Mouse (Mus musculus) liver, adult 2 months (tissue): ENCODE results near the gene Tbck. TPM values are rescaled to one million over a fixed set of nuclear protein-coding genes. Genes with fewer than 3 reads are reported as not detected.

Source experiments
- DNase-seq: peaks from one replicate; pipeline ENCODE4 v3.0.0-alpha.2; 2011; ENCODE audit warnings: low read depth, low spot score; ENCODE audit errors: extremely low read depth
- H3K27ac ChIP-seq: fragments of 200-500 bp; replicated peaks from 2 replicates; pipeline ENCODE4 v1.5.1; 2012; ENCODE audit warnings: low read depth, mild to moderate bottlenecking, control low read depth, inconsistent platforms, low read length; ENCODE audit not compliant: insufficient read depth
- H3K27me3 ChIP-seq: fragments of 200-500 bp; 2 replicates; pipeline ENCODE4 v1.6.1; 2012; ENCODE audit warnings: mild to moderate bottlenecking, moderate library complexity, low read length, inconsistent platforms; ENCODE audit not compliant: control insufficient read depth, insufficient read depth
- H3K36me3 ChIP-seq: fragments of 200-500 bp; 2 replicates; pipeline ENCODE4 v1.6.1; 2012; ENCODE audit warnings: low read length, inconsistent platforms; ENCODE audit not compliant: control insufficient read depth, insufficient read depth
- H3K4me1 ChIP-seq: fragments of 200-500 bp; 2 replicates; pipeline ENCODE4 v1.6.1; 2011; ENCODE audit warnings: low read length; ENCODE audit not compliant: control insufficient read depth, insufficient read depth
- H3K4me3 ChIP-seq: fragments of 200-500 bp; 2 replicates; pipeline ENCODE4 v1.5.1; 2011; ENCODE audit warnings: low read depth, mild to moderate bottlenecking, control low read depth, low read length, moderate library complexity; ENCODE audit not compliant: insufficient read depth
- H3K79me2 ChIP-seq: fragments of 200-500 bp; 2 replicates; pipeline ENCODE4 v1.6.1; 2012; ENCODE audit warnings: inconsistent platforms, mild to moderate bottlenecking, low read length, moderate library complexity; ENCODE audit not compliant: control insufficient read depth, insufficient read depth
- H3K9ac ChIP-seq: fragments of 200-500 bp; 2 replicates; pipeline ENCODE4 v1.6.1; 2012; ENCODE audit warnings: low read depth, mild to moderate bottlenecking, control low read depth, inconsistent platforms, low read length
- CTCF ChIP-seq: fragments of 200-500 bp; IDR thresholded peaks from 2 replicates; pipeline ENCODE4 v1.5.1; 2011; ENCODE audit warnings: low read depth, low read length, control low read depth
- POLR2A ChIP-seq: fragments of 200-500 bp; IDR thresholded peaks from 2 replicates; pipeline ENCODE4 v1.6.1; 2011; ENCODE audit warnings: low read length, control low read depth; ENCODE audit not compliant: insufficient read depth; ENCODE audit errors: extremely low read depth
- WGBS: fragments of 180-500 bp; shearing (Covaris S2); methylation state at CpG from one replicate; pipeline ENCODE4 v1.1.7; 2018; 5-methylcytosine and 5-hydroxymethylcytosine counted together
- polyA plus RNA-seq: library from polyadenylated mRNA; depleted of rRNA; stranded (reverse); fragments of >200 nt; gene quantifications from 2 replicates; pipeline ENCODE4 v1.2.3, GENCODE M21; 2012
- total RNA-seq: library from RNA; depleted of rRNA; stranded (reverse); fragments of >200 nt; gene quantifications from 2 replicates; pipeline ENCODE4 v1.2.3, GENCODE M21; 2014

The Tbck gene
- total and polyA plus RNA-seq, 2 experiments, result 2.5 to 10.7 TPM

GRCm38 (mm10) chr3:132787775-132788174 is 103.8 kb downstream of the Tbck start:
- H3K4me1 ChIP-seq, result no peaks in the 10 kb centered on the region
- H3K27me3 ChIP-seq, result no peaks in the 10 kb centered on the region
- TF ChIP-seq POLR2A, result no peak
- TF ChIP-seq CTCF, result no peak
- H3K79me2 ChIP-seq, result peaks cover 3% of the 10 kb centered on the region; the same call in 1 of the 2 replicates
- H3K36me3 ChIP-seq, result peaks cover 2% of the 10 kb centered on the region; the same call in 1 of the 2 replicates
- H3K27ac ChIP-seq, result no peak overlapping the region
- 98% methylated on average over 4 of the region's 4 CpGs for WGBS
- H3K9ac ChIP-seq, result no peak overlapping the region
- DNase-seq, result no peak
- no peak overlapping the region for H3K4me3 ChIP-seq

GRCm38 (mm10) chr3:132791140-132791539 is 107.2 kb downstream of the Tbck start:
- DNase-seq, result no peak
- H3K36me3 ChIP-seq, result peaks cover 19% of the 10 kb centered on the region
- peaks cover 2% of the 10 kb centered on the region; the same call in 1 of the 2 replicates for H3K79me2 ChIP-seq
- 87% methylated on average over 4 of the region's 4 CpGs for WGBS
- no peaks in the 10 kb centered on the region for H3K4me1 ChIP-seq
- no peak overlapping the region for H3K4me3 ChIP-seq
- no peak overlapping the region for H3K9ac ChIP-seq
- no peak overlapping the region for H3K27ac ChIP-seq
- TF ChIP-seq CTCF (no peak), POLR2A (no peak)
- H3K27me3 ChIP-seq, result no peaks in the 10 kb centered on the region

GRCm38 (mm10) chr3:132800196-132800595 is 116.3 kb downstream of the Tbck start:
- Histone ChIP-seq H3K36me3 (peaks cover 17% of the 10 kb centered on the region), H3K4me1 (no peaks in the 10 kb centered on the region), H3K4me3 (no peak overlapping the region), H3K79me2 (no peaks in the 10 kb centered on the region), H3K27me3 (no peaks in the 10 kb centered on the region), H3K27ac (no peak overlapping the region), H3K9ac (no peak overlapping the region)
- no peak for DNase-seq
- 52% methylated on average over 1 of the region's 1 CpGs for WGBS
- TF ChIP-seq CTCF, result no peak
- TF ChIP-seq POLR2A, result no peak

- H3K9ac ChIP-seq, result no peak overlapping the region
- peaks cover 12% of the 10 kb centered on the region for H3K36me3 ChIP-seq
- TF ChIP-seq CTCF (no peak), POLR2A (no peak)
- no peak overlapping the region for H3K27ac ChIP-seq
- DNase-seq, result no peak
- no peaks in the 10 kb centered on the region for H3K27me3 ChIP-seq
- WGBS, result 91% methylated on average over 3 of the region's 3 CpGs
- H3K4me1 ChIP-seq, result no peaks in the 10 kb centered on the region
- H3K79me2 ChIP-seq, result no peaks in the 10 kb centered on the region
- no peak overlapping the region for H3K4me3 ChIP-seq
Measured at GRCm38 (mm10) chr3:132801910-132802309, 118.0 kb downstream of the Tbck start.

GRCm38 (mm10) chr3:132807888-132808579 is 124.1 kb downstream of the Tbck start:
- no peak for DNase-seq
- no peaks in the 10 kb centered on the region for H3K79me2 ChIP-seq
- 88% methylated on average over 2 of the region's 2 CpGs for WGBS
- TF ChIP-seq POLR2A, result no peak
- no peak for TF ChIP-seq CTCF
- no peak overlapping the region for H3K27ac ChIP-seq
- H3K4me3 ChIP-seq, result no peak overlapping the region
- peaks cover under 1% of the 10 kb centered on the region; the same call in 1 of the 2 replicates for H3K4me1 ChIP-seq
- no peak overlapping the region for H3K9ac ChIP-seq
- peaks cover 15% of the 10 kb centered on the region; the same call in 1 of the 2 replicates for H3K36me3 ChIP-seq
- no peaks in the 10 kb centered on the region for H3K27me3 ChIP-seq

GRCm38 (mm10) chr3:132808951-132809350 is 125.0 kb downstream of the Tbck start:
- WGBS, result 97% methylated on average over 3 of the region's 3 CpGs
- H3K27ac ChIP-seq, result no peak overlapping the region
- H3K27me3 ChIP-seq, result no peaks in the 10 kb centered on the region
- no peak overlapping the region for H3K9ac ChIP-seq
- no peak for DNase-seq
- no peak overlapping the region for H3K4me3 ChIP-seq
- TF ChIP-seq POLR2A (no peak), CTCF (no peak)
- peaks cover 14% of the 10 kb centered on the region; the same call in 1 of the 2 replicates for H3K36me3 ChIP-seq
- H3K79me2 ChIP-seq, result no peaks in the 10 kb centered on the region
- H3K4me1 ChIP-seq, result peaks cover 3% of the 10 kb centered on the region; the same call in 1 of the 2 replicates
